Mouse (Mus musculus): Measurements from ENCODE around the gene Basp1. TPM values are rescaled to one million over a fixed set of nuclear protein-coding genes. Genes with fewer than 3 reads are reported as not detected.

Gene Basp1
- total and polyA plus RNA-seq, 3 experiments: 0.04 to 2.5 (median 1.6) TPM

DNA sequence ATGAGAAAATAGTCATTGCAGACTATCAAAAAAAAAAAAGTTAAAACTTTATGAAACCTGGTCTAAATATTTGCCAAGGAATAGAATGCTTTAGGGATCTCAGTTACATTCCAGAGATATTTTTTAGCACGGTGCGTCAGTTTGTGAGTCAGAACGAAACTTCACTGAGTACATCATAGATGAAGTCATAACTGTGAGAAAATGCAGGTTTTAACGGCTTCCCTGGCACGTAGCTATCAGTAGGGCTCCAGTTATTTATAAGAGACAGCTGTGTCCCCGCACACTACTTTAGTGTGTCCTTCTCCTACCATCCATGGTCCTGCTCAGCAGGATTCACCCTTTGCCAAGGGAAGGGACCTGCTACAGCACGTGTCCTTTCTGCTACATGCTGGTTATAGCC is 44.0 kb downstream of the Basp1 start:
- no peak for DNase-seq (ENCODE audit: extremely low read depth)
- Histone ChIP-seq H3K27me3 (replicated peaks) (no peaks in the 10 kb centered on the region), H3K79me2 (replicated peaks; ENCODE audit: control insufficient read depth, extremely low read depth, insufficient read depth, poor library complexity, severe bottlenecking) (no peaks in the 10 kb centered on the region), H3K4me1 (ENCODE audit: control insufficient read depth in 1 of 2, insufficient read depth in 2 of 2) (peaks cover 0 to 15% of the 10 kb centered on the region in 2 experiments; a peak in 2 of 4 replicates), H3K36me3 (replicated peaks in 1 of 2; ENCODE audit: control insufficient read depth in 1 of 2, insufficient read depth in 1 of 2, low read length in 1 of 2) (peaks cover 0 to 3% of the 10 kb centered on the region in 2 experiments), H3K9ac (ENCODE audit: insufficient read depth, low read depth) (no peak overlapping the region), H3K4me3 (replicated peaks in 1 of 3; ENCODE audit: low read depth in 2 of 3, low read length in 2 of 3, poor library complexity in 1 of 3) (no peak overlapping the region), H3K4me2 (ENCODE audit: insufficient read depth, low read depth, poor library complexity, severe bottlenecking) (no peak overlapping the region), H3K9me3 (replicated peaks; ENCODE audit: low read length) (peaks cover 5% of the 10 kb centered on the region), H3K27ac (ENCODE audit: insufficient read depth, low read depth) (no peak overlapping the region)
- TF ChIP-seq RAD21 (IDR thresholded peaks at IDR 0.05; ENCODE audit: low read depth, low read length) (no peak), HCFC1 (IDR thresholded peaks at IDR 0.05; ENCODE audit: low read depth, low read length) (no peak), ETS1 (conservative IDR thresholded peaks at IDR 0.05; ENCODE audit: low read depth, low read length) (peak; percentile 61), TBP (conservative IDR thresholded peaks at IDR 0.05; ENCODE audit: low read depth, low read length) (no peak), UBTF (IDR thresholded peaks at IDR 0.05; ENCODE audit: low read depth, low read length) (no peak), E2F4 (IDR thresholded peaks at IDR 0.05; ENCODE audit: insufficient replicate concordance, low read depth, low read length) (no peak), JUND (conservative IDR thresholded peaks at IDR 0.05; ENCODE audit: low read depth, low read length) (peak; percentile 64; the same call in 1 of the 2 replicates), JUN (IDR thresholded peaks at IDR 0.05; ENCODE audit: insufficient read depth, low read depth, low read length) (no peak), ZMIZ1 (IDR thresholded peaks at IDR 0.05; ENCODE audit: low read depth, low read length) (no peak), NRF1 (IDR thresholded peaks at IDR 0.05; ENCODE audit: low read depth, low read length) (no peak), MAX (IDR thresholded peaks at IDR 0.05; ENCODE audit: low read length) (no peak), ZC3H11A (IDR thresholded peaks at IDR 0.05; ENCODE audit: low read depth, low read length) (no peak), GABPA (IDR thresholded peaks at IDR 0.05; ENCODE audit: insufficient replicate concordance, low read depth, low read length) (no peak), MAFK (IDR thresholded peaks at IDR 0.05; ENCODE audit: insufficient replicate concordance, low read length) (no peak), CHD1 (IDR thresholded peaks at IDR 0.05; ENCODE audit: low read depth, low read length) (no peak), IRF4 (IDR thresholded peaks at IDR 0.05; ENCODE audit: low read depth, low read length) (0 out of 2 replicates have a peak, but pooled peaks have one; percentile 20), CHD2 (IDR thresholded peaks at IDR 0.05; ENCODE audit: low read length) (no peak), RCOR1 (conservative IDR thresholded peaks at IDR 0.05; ENCODE audit: low read depth, low read length) (no peak), SIN3A (IDR thresholded peaks at IDR 0.05; ENCODE audit: low read length) (no peak), MXI1 (IDR thresholded peaks at IDR 0.05; ENCODE audit: low read depth, low read length) (no peak), ELF1 (IDR thresholded peaks at IDR 0.05; ENCODE audit: low read depth, low read length) (no peak), EP300 (IDR thresholded peaks at IDR 0.05; ENCODE audit: low read length) (0 out of 2 replicates have a peak, but pooled peaks have one; percentile 26), CTCF (conservative IDR thresholded peaks at IDR 0.05 in 1 of 2, IDR thresholded peaks at IDR 0.05 in 1 of 2; ENCODE audit: low read depth in 2 of 2, low read length in 2 of 2) (no peak), ZKSCAN1 (IDR thresholded peaks at IDR 0.05; ENCODE audit: borderline replicate concordance, low read depth, low read length) (no peak), USF2 (conservative IDR thresholded peaks at IDR 0.05; ENCODE audit: low read depth, low read length) (no peak), ZNF384 (IDR thresholded peaks at IDR 0.05; ENCODE audit: low read depth, low read length) (no peak)
- dilution Hi-C loops (cut with MboI; ENCODE audit: extremely low pct_ligation_motif_present, extremely low pct_unique_long_range_greater_than_20kb, low sequenced_read_pairs) (no loop called here), in situ Hi-C loops (cut with MboI; ENCODE audit: low pct_ligation_motif_present, low pct_unique_long_range_greater_than_20kb, low sequenced_read_pairs) (no loop called here)

All from CH12.LX (cell line).